Mouse (Mus musculus) forebrain, embryonic 11.5 days (tissue): ENCODE results near the gene Olfr262. TPM values are rescaled to one million over a fixed set of nuclear protein-coding genes. Genes with fewer than 3 reads are reported as not detected.
"Not testable (repeated sequence)": the region's sequence is repeated elsewhere in the genome, so short reads cannot be mapped to it uniquely, and the experiment has no call there.

ENCODE experiments used
- ATAC-seq: fragments of 200-750 bp; cut with Nextera tagmentation; replicated peaks from 2 replicates; pipeline ENCODE4 v1.8.0; 2017; ENCODE audit warnings: moderate TSS enrichment; ENCODE audit not compliant: low FRiP score
- DNase-seq: peaks from one replicate; pipeline ENCODE4 v3.0.0-alpha.2; 2017; ENCODE audit warnings: low spot score
- H3K27ac ChIP-seq: fragments of 300-500 bp; sonication (generic); 2 replicates; pipeline ENCODE4 v1.5.1; 2014; ENCODE audit warnings: low read depth, low read length
- H3K27me3 ChIP-seq: fragments of 300-500 bp; sonication (generic); 2 replicates; pipeline ENCODE4 v1.6.1; 2014; ENCODE audit warnings: mild to moderate bottlenecking, low read length, mixed read lengths; ENCODE audit not compliant: control insufficient read depth, insufficient read depth
- H3K36me3 ChIP-seq: fragments of 300-500 bp; sonication (generic); 2 replicates; pipeline ENCODE4 v1.6.1; 2014; ENCODE audit warnings: mild to moderate bottlenecking, low read length, moderate library complexity, mixed read lengths; ENCODE audit not compliant: control insufficient read depth, insufficient read depth
- H3K4me1 ChIP-seq: fragments of 300-500 bp; sonication (generic); replicated peaks from 2 replicates; pipeline ENCODE4 v1.6.1; 2014; ENCODE audit warnings: low read length, mixed read lengths; ENCODE audit not compliant: control insufficient read depth, insufficient read depth
- H3K4me2 ChIP-seq: fragments of 300-500 bp; sonication (generic); 2 replicates; pipeline ENCODE4 v1.6.1; 2014; ENCODE audit warnings: low read depth, mild to moderate bottlenecking, low read length, moderate library complexity, mixed read lengths; ENCODE audit not compliant: severe bottlenecking
- H3K4me3 ChIP-seq: fragments of 300-500 bp; sonication (generic); 2 replicates; pipeline ENCODE4 v1.5.1; 2014; ENCODE audit warnings: low read depth, low read length
- H3K9ac ChIP-seq: fragments of 300-500 bp; sonication (generic); 2 replicates; pipeline ENCODE4 v1.6.1; 2014; ENCODE audit warnings: low read length
- H3K9me3 ChIP-seq: fragments of 300-500 bp; sonication (generic); 2 replicates; pipeline ENCODE4 v1.6.1; 2016; ENCODE audit warnings: low read length, mixed read lengths; ENCODE audit not compliant: control insufficient read depth
- WGBS: fragments of 180-500 bp; shearing (Covaris S2); extraction: QIAGEN DNeasy Blood & Tissue Kit; methylation state at CpG from one replicate; pipeline ENCODE4 v1.1.7; 2014; 5-methylcytosine and 5-hydroxymethylcytosine counted together
- polyA plus RNA-seq: library from polyadenylated mRNA; unstranded; fragments of >200 nt; fragmentation: Nextera tagmentation; extraction: Ambion mirVana; gene quantifications from 2 replicates; pipeline ENCODE4 v1.2.1, GENCODE M21; 2014

Olfr262 gene
- polyA plus RNA-seq, result not detected in 2 replicates

DNA sequence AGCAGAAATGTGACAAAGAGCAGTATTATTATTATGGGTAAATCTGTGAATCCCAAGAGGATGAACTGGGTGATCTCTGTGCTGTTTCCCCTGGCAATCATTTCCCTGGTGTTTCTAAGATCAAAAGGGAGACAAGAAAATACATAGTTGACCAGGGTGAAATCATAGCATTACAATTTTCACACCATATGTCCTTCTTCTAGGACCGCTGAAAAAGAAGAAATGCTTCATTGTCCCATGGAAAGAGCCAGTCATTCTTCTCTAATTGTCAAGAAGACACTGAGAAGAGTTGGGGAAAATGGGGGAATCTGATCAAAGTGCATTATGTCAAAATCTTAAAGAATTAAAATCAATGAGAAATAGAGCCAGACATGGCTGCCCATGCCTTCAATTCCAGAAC lies at the start of gene Olfr262:
Gene Olfr262 (minus strand): TSS at position 101 of the 400 bp plus-strand sequence.
- H3K4me1 ChIP-seq, result no peaks in the 10 kb centered on the region
- WGBS, result 85% methylated on average over 1 of the region's 1 CpGs
- H3K9me3 ChIP-seq, result no peaks in the 10 kb centered on the region

DNA sequence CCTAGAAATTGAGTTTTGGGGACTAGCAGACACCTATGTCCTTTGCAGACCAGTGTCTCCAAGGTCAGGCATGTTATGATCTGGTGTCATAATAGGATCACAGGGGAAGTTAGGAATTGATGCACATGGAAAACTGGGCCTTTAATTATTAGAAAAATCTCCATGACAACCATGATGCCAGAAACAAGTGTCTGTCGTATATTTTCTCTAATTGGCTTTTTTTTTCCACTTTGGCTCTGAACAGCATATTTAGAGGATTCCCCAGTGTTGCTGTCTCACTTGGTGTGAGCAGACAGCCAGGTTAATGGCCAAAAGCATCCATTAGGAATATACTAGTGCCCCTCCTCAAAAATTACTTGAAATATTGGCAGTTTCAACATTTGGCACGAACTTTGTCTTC lies 38.1 kb upstream of the Olfr262 start, which contains the start of gene Olfr1434:
Gene Olfr1434 (plus strand): TSS at position 301 of the 400 bp plus-strand sequence.
- Histone ChIP-seq H3K27me3 (no peaks in the 10 kb centered on the region), H3K4me3 (no peak within 1 kb of the TSS), H3K9ac (no peak within 1 kb of the TSS), H3K27ac (no peak within 1 kb of the TSS), H3K9me3 (no peaks in the 10 kb centered on the region), H3K4me2 (no peak within 1 kb of the TSS), H3K36me3 (no peaks in the 10 kb centered on the region), H3K4me1 (no peaks in the 10 kb centered on the region)
- 77% methylated on average over 2 of the region's 2 CpGs for WGBS
- ATAC-seq, result no peak
- no peak for DNase-seq

More for the DNA sequence above, at the start of gene Olfr262:
- no peak within 1 kb of the TSS for H3K4me2 ChIP-seq
- H3K27me3 ChIP-seq, result no peaks in the 10 kb centered on the region
- no peaks in the 10 kb centered on the region for H3K36me3 ChIP-seq
- ATAC-seq (no peak), DNase-seq (no peak)
- no peak within 1 kb of the TSS for H3K4me3 ChIP-seq
- no peak within 1 kb of the TSS for H3K27ac ChIP-seq
- no peak within 1 kb of the TSS for H3K9ac ChIP-seq

DNA sequence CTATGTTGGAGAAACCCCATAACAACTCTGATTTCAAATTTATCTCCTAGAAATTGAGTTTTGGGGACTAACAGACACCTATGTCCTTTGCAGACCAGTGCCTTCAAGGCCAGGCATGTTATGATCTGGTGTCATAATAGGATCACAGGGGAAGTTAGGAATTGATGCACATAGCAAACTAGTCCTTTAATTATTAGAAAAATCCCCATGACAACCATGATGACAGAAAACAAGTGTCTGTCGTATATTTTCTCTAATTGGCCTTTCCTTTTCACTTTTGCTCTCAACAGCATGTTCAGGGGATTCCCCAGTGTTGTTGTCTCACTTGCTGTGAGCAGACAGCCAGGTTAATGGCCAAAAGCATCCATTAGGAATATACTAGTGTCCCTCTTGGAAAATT lies 19.3 kb upstream of the Olfr262 start, which contains the start of gene Olfr235:
Gene Olfr235 (plus strand): TSS at position 301 of the 400 bp plus-strand sequence.
- Histone ChIP-seq H3K4me2 (no peak within 1 kb of the TSS), H3K36me3 (no peaks in the 10 kb centered on the region), H3K9me3 (no peaks in the 10 kb centered on the region), H3K4me3 (no peak within 1 kb of the TSS), H3K9ac (no peak within 1 kb of the TSS), H3K27me3 (no peaks in the 10 kb centered on the region), H3K4me1 (no peaks in the 10 kb centered on the region), H3K27ac (no peak within 1 kb of the TSS)
- DNase-seq (no peak), ATAC-seq (no peak)
- WGBS, result 81% methylated on average over 1 of the region's 1 CpGs

DNA sequence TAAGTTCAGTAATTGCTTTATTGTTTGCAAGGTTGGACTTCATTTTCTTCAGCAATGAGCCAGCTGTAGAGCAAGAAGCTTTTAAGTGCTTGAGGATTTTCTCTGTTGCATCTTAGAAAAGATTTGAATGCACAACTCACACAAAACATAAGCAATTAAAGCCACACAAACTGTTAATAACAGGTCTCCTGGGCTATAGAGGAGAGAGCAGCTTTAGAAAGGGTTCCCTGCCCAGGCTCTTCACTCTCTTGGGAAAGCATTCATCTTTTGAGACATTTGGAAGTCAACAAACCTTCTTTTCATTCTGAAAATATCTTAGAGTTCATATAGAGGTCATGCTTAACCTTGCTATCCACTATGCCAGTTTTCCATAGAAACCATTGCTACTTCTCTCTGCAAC lies 9.0 kb downstream of the Olfr262 start, which contains the start of gene Olfr1432:
Gene Olfr1432 (minus strand): TSS at position 101 of the 400 bp plus-strand sequence.
- H3K27ac ChIP-seq, H3K9ac ChIP-seq, H3K27me3 ChIP-seq, DNase-seq, H3K9me3 ChIP-seq, H3K36me3 ChIP-seq, H3K4me1 ChIP-seq, H3K4me3 ChIP-seq, ATAC-seq, H3K4me2 ChIP-seq: not testable (repeated sequence)

DNA sequence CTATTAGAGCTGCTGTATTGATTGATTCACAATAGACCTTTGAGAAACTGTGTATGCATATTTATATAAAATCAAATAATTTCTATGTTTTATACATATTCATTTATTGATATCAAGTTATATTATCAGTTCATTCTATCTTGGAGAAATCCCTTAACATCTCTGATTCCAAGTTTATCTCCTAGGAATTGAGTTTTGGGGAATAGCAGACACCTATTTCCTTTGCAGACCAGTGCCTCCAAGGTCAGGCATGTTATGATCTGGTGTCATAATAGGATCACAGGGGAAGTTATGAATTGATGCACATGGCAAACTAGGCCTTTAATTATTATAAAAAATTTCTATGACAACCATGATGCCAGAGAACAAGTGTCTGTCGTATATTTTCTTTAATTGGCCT lies 41.1 kb downstream of the Olfr262 start, which contains the start of gene Olfr1431:
Gene Olfr1431 (plus strand): TSS at position 301 of the 400 bp plus-strand sequence.
- ATAC-seq (no peak), DNase-seq (no peak)
- WGBS, result 79% methylated on average over 1 of the region's 1 CpGs
- Histone ChIP-seq H3K4me2 (no peak within 1 kb of the TSS), H3K27ac (no peak within 1 kb of the TSS), H3K4me1 (no peaks in the 10 kb centered on the region), H3K9me3 (no peaks in the 10 kb centered on the region), H3K27me3 (no peaks in the 10 kb centered on the region), H3K4me3 (no peak within 1 kb of the TSS), H3K9ac (no peak within 1 kb of the TSS), H3K36me3 (no peaks in the 10 kb centered on the region)

DNA sequence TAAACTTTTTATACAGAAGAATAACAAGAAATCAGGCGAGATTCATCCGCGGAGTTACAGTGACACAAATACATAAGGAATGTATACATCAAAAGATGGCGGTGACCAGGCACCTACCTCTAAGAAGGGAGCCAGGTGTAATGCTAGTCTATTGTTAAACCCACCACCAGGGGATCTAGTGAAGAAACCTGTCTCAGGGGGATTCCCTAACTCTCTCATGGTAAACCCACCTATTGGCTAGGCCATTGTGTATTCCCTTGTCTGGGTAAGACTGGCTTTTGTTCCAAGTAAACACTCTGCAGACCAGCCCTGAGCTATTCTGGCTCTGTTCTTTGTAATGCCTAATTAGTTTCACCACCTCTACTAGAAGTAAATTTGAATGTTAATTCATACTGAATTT lies 42.4 kb downstream of the Olfr262 start:
- not testable (repeated sequence) for H3K9ac ChIP-seq, H3K4me2 ChIP-seq

More for the DNA sequence above, 42.4 kb downstream of the Olfr262 start:
- ATAC-seq, H3K36me3 ChIP-seq, H3K27me3 ChIP-seq, H3K27ac ChIP-seq, DNase-seq, H3K9me3 ChIP-seq, H3K4me1 ChIP-seq, H3K4me3 ChIP-seq: not testable (repeated sequence)
- WGBS, result 88% methylated on average over 4 of the region's 4 CpGs

Other genes starting within 250 kb of the Olfr262 start
- not detected in 2 replicates for gene Olfr1423, start 200.3 kb downstream of the Olfr262 start, polyA plus RNA-seq
- gene Olfr1424, start 179.0 kb downstream of the Olfr262 start, polyA plus RNA-seq, result not detected in 2 replicates
- gene Olfr1425, start 163.9 kb downstream of the Olfr262 start, polyA plus RNA-seq, result not detected in 2 replicates
- not detected in 2 replicates for gene Olfr1426, start 149.6 kb downstream of the Olfr262 start, polyA plus RNA-seq
- not detected in 2 replicates for gene Olfr1427, start 138.3 kb downstream of the Olfr262 start, polyA plus RNA-seq
- not detected in 2 replicates for gene Olfr1428, start 125.8 kb downstream of the Olfr262 start, polyA plus RNA-seq
- not detected in 2 replicates for gene Olfr76, start 118.5 kb downstream of the Olfr262 start, polyA plus RNA-seq
- gene Olfr1555-ps1, start 71.5 kb downstream of the Olfr262 start, polyA plus RNA-seq, result not detected in 2 replicates
- not detected in 2 replicates for gene Olfr1431, start 41.0 kb downstream of the Olfr262 start, polyA plus RNA-seq
- gene Olfr1432, start 9.1 kb downstream of the Olfr262 start, polyA plus RNA-seq, result not detected in 2 replicates
- not detected in 2 replicates for gene Olfr235, start 19.4 kb upstream of the Olfr262 start, polyA plus RNA-seq
- gene Olfr1434, start 38.2 kb upstream of the Olfr262 start, polyA plus RNA-seq, result not detected in 2 replicates
- gene Olfr1436, start 57.5 kb upstream of the Olfr262 start, polyA plus RNA-seq, result not detected in 2 replicates
- gene Olfr1437, start 83.4 kb upstream of the Olfr262 start, polyA plus RNA-seq, result not detected in 2 replicates
- not detected in 2 replicates for gene Olfr1438-ps1, start 94.3 kb upstream of the Olfr262 start, polyA plus RNA-seq
- not detected in 2 replicates for gene Olfr1440, start 145.6 kb upstream of the Olfr262 start, polyA plus RNA-seq
- gene Olfr1441, start 175.8 kb upstream of the Olfr262 start, polyA plus RNA-seq, result not detected in 2 replicates
- not detected in 2 replicates for gene Pfpl, start 186.2 kb upstream of the Olfr262 start, polyA plus RNA-seq
- gene Mpeg1, start 219.1 kb upstream of the Olfr262 start, polyA plus RNA-seq, result 0.28 and 0.41 TPM in 2 replicates